Mouse (Mus musculus) C2C12 (cell line): Measurements from ENCODE around the gene Akap10.

Experiments used
- CEBPB ChIP-seq: IDR thresholded peaks from one replicate; pipeline ENCODE4 v1.6.1; 2011; ENCODE audit warnings: low read depth, mild to moderate bottlenecking, control low read depth, moderate library complexity
- CTCF ChIP-seq: IDR thresholded peaks from one replicate; pipeline ENCODE4 v1.5.1; 2011; ENCODE audit not compliant: control insufficient read depth, insufficient read depth, insufficient read length

DNA sequence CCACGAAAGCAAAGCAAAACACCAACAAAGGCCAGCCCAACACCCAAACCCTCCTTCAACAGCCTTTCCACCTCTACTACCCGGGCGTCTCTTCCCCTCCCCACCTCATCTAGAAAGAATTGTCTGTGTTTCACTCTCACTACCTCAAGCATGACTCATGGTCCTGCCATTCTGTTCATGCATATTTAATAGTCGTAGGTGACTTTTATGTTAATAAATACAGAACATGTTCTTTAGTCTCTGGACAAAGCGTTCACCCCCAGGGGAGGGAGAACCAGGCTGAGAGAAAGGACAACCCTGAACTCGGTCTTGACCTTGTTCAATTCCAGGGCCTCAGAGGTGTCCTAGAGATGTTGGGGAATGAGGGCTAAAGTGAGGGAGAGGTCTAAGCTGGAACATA is 25.1 kb upstream of the Akap10 start:
- no peak for TF ChIP-seq CTCF
- TF ChIP-seq CEBPB, result no peak
